Mouse (Mus musculus) effector memory CD4-positive, alpha-beta T cell, adult 5 months (primary cell): Measurements from ENCODE around the gene Olfr671. TPM values are rescaled to one million over a fixed set of nuclear protein-coding genes. Genes with fewer than 3 reads are reported as not detected.

Source experiments
- polyA plus RNA-seq: library from polyadenylated mRNA; unstranded; fragments of 100-300 nt; shearing (Covaris generic); gene quantifications from one replicate; pipeline ENCODE4 v1.2.1, GENCODE M21; 2017

Gene Olfr671
- polyA plus RNA-seq, result 0.26 TPM

DNA sequence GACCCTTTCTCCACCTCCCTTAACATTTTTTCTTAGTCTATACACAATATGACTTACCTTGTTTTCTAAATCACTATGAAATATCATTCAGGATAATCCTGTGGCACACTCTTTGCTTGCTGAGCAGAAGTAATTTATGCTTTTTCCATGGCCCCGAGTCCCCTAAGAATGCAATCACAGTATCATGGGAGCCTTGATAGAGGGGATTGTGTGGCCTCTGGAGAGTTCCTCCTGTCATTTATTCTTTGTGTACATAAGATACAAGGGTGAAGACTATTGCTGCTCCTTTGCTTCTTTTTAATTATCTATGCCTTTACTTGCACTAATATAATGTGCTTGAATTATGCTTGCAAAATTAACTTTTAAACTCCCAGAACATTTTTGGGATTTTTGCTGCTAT, at the start of gene Olfr671:
Olfr671 (minus strand) TSS at position 101 of the 400 bp plus-strand sequence.

GRCm38 (mm10) chr7:105028360-105028759, 49.4 kb upstream of the Olfr671 start, which contains the start of gene Olfr675:
Gene Olfr675 (minus strand): TSS chr7:105028460.

DNA sequence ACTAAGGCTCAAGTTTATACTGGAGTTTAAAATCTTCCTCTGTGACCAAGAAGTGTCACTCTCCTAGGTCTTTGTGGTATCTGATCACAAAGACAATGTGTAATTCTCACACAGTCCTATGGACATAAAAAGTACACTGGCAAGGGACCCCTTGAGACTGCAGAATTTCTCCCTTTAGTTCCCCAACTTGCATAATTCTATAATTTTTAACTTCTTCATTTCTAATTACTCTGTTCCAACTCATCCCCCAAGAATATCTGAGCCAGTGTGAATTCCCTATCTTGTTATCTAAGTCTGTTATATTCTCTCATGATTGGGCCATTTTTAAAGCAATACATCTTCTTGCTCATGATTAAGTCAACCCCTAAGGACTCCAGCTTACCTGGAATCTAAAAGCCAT, 23.0 kb upstream of the Olfr671 start, which contains the start of gene Olfr672:
Olfr672 (minus strand) TSS at position 101 of the 400 bp plus-strand sequence.

DNA sequence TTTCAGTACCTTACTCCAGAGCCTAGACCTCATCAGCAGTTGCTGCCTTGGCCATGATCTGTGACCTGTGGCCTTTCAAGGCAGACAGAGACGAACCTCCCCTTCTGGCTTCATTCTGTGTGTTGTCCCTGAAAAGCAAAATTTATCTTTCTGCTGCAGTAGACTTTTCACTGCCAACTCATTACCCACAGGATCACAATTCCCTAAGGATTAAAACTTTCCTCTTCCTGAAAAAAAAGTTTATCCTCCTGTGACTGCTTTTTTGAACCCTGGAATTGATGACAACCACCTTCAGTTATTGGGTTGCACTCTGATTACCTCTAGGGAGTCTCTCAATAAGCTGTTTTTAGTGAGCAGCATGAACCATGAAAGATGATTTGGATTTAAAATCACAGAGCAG, 16.4 kb downstream of the Olfr671 start, which contains the start of gene Olfr670:
Olfr670 (minus strand) TSS at position 101 of the 400 bp plus-strand sequence.

GRCm38 (mm10) chr7:104933940-104934339, 45.0 kb downstream of the Olfr671 start, which contains the start of gene Olfr669:
Gene Olfr669 (plus strand): TSS chr7:104934240.

GRCm38 (mm10) chr7:104927957-104928356, 51.0 kb downstream of the Olfr671 start, which contains the start of gene Olfr668:
Gene Olfr668 (minus strand): TSS chr7:104928057.

Other genes starting within 250 kb of the Olfr671 start
- not detected for gene Usp17le, start 201.7 kb downstream of the Olfr671 start, polyA plus RNA-seq
- not detected for gene Usp17lb, start 136.5 kb downstream of the Olfr671 start, polyA plus RNA-seq
- gene Usp17la, start 122.1 kb downstream of the Olfr671 start, polyA plus RNA-seq, result not detected
- gene Olfr665, start 101.1 kb downstream of the Olfr671 start, polyA plus RNA-seq, result not detected
- gene Olfr666, start 83.2 kb downstream of the Olfr671 start, polyA plus RNA-seq, result not detected
- not detected for gene Olfr667, start 57.6 kb downstream of the Olfr671 start, polyA plus RNA-seq
- gene Olfr668, start 51.1 kb downstream of the Olfr671 start, polyA plus RNA-seq, result not detected
- 0.16 TPM for gene Olfr669, start 44.9 kb downstream of the Olfr671 start, polyA plus RNA-seq
- gene Olfr670, start 16.5 kb downstream of the Olfr671 start, polyA plus RNA-seq, result 0.12 TPM
- not detected for gene Olfr672, start 22.9 kb upstream of the Olfr671 start, polyA plus RNA-seq
- not detected for gene Olfr675, start 49.3 kb upstream of the Olfr671 start, polyA plus RNA-seq
- not detected for gene Olfr676, start 53.6 kb upstream of the Olfr671 start, polyA plus RNA-seq
- gene Olfr677, start 72.2 kb upstream of the Olfr671 start, polyA plus RNA-seq, result not detected
- not detected for gene Olfr678, start 85.3 kb upstream of the Olfr671 start, polyA plus RNA-seq
- gene Olfr679, start 102.1 kb upstream of the Olfr671 start, polyA plus RNA-seq, result not detected
- gene Olfr680-ps1, start 113.7 kb upstream of the Olfr671 start, polyA plus RNA-seq, result not detected
- not detected for gene Olfr681, start 137.7 kb upstream of the Olfr671 start, polyA plus RNA-seq
- gene Olfr683, start 167.9 kb upstream of the Olfr671 start, polyA plus RNA-seq, result not detected
- gene Olfr684, start 184.5 kb upstream of the Olfr671 start, polyA plus RNA-seq, result not detected
- not detected for gene Olfr685, start 206.9 kb upstream of the Olfr671 start, polyA plus RNA-seq
- not detected for gene Olfr686, start 228.4 kb upstream of the Olfr671 start, polyA plus RNA-seq